Comparison of ENCODE assay signal across 18 mouse cellular contexts in the genomic region with DNA sequence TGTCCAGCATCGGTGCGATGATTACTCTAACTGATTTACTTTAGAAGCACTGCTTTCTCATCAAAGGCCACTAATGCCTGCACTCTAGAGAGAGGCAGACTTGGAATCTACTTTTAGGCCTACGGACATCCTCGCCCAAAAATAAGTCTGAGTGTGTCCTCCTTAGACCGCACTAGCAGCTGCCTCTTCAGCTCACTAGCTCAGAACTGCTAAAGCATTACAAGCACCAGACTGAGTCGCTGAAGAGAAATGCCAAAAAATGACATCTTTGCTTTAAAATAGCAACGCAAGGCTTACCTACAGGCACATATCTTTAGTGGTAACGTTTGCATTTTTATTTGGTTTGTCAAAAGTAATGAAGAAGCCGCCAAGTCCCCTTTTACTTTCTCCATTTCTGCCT.
A peak's percentile ranks its signal among the peaks of the same experiment; 100 is the strongest.
DNase-seq lines count a peak whose midpoint lies in the region.
"Had no signal": no experiment of that assay in that cellular context is flagged by ENCODE, and none has a peak within 500 bp of the region (broad histone marks: within the 10 kb centered on the region; RNA-seq: fewer than 3 reads in every experiment).

No protein-coding gene starts in this region.

- DNase-seq in frontal cortex, adult 2 months (ENCODE audit: extremely low spot score in 1 of 2, low spot score in 1 of 2), result peak; percentile 2 to 27
- no peak for DNase-seq in frontal cortex, postnatal 14 days (ENCODE audit: low spot score in 2 of 2)
- peak; percentile 12 for DNase-seq in A20 (ENCODE audit: low read depth, low spot score)
- peak; percentile 51 for DNase-seq in brain, adult 2 months (ENCODE audit: low read depth, low spot score)
- DNase-seq in telencephalon, adult 2 months (ENCODE audit: low read depth, low spot score), result peak; percentile 27
- DNase-seq in lung, postnatal 10 days, result no peak
- DNase-seq in layer of hippocampus, adult 9-10 months (ENCODE audit: low spot score), result no peak
- DNase-seq: adrenal gland, adult 8-10 months; adrenal gland, postnatal 14 days; adrenal gland, postnatal 36 days; B cell, adult 2 months; cerebellum, adult 11 months; cerebellum, adult 18-20 months; cerebellum, adult 8-10 months; cerebellum, adult 9-11 months; cerebellum, postnatal 14 days; cerebellum, postnatal 36 days; forebrain, postnatal 0 days had no signal

Comparison
In these comparisons a context has a peak if more than half of its experiments do, and no peak if none do; other contexts are left out.
1. DNase-seq: peak in frontal cortex, adult 2 months (2 of 2), A20 (single experiment), brain, adult 2 months (single experiment) and telencephalon, adult 2 months (single experiment); none in frontal cortex, postnatal 14 days (0 of 2), lung, postnatal 10 days (single experiment) and layer of hippocampus, adult 9-10 months (single experiment).